Mouse (Mus musculus): ENCODE measurements at regions not wholly inside any gene's neighbourhood (a gene's known extent, or its start where the extent isn't known, plus 50 kb on each side); places are given as distances from the start of the nearest gene placed in this dataset.

DNA sequence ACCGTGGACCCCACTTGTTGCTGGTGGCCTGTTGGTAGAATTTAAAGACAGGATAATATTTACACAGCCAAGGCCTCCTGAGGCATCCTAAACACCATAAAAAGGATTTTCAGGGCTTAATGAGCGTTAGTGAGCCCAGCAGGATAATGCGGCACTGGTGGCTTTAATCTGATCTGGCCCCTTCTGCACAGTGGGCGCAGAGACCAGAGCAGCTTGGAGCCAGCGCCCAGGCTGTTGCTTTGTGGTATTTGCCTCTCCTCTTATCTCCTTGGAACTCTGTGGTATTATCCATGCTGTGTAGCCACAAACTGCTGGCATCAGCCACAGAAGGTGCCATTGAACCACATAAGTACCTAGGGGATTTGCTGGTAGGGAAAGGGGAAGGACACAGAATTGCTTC, 90.1 kb downstream of the Gm26897 start:
- H3K9me3 ChIP-seq (ENCODE audit: control insufficient read depth, low read length), result no peaks in the 10 kb centered on the region
- H3K4me1 ChIP-seq (ENCODE audit: control insufficient read depth), result no peaks in the 10 kb centered on the region
- H3K27me3 ChIP-seq (ENCODE audit: control insufficient read depth), result no peaks in the 10 kb centered on the region
- H3K4me3 ChIP-seq (replicated peaks), result no peak overlapping the region
- TF ChIP-seq GATA1 (IDR thresholded peaks at IDR 0.05; ENCODE audit: low read length) (no peak), TAL1 (IDR thresholded peaks at IDR 0.05; ENCODE audit: low read length) (no peak)
- H3K36me3 ChIP-seq (ENCODE audit: control insufficient read depth), result no peaks in the 10 kb centered on the region

DNA sequence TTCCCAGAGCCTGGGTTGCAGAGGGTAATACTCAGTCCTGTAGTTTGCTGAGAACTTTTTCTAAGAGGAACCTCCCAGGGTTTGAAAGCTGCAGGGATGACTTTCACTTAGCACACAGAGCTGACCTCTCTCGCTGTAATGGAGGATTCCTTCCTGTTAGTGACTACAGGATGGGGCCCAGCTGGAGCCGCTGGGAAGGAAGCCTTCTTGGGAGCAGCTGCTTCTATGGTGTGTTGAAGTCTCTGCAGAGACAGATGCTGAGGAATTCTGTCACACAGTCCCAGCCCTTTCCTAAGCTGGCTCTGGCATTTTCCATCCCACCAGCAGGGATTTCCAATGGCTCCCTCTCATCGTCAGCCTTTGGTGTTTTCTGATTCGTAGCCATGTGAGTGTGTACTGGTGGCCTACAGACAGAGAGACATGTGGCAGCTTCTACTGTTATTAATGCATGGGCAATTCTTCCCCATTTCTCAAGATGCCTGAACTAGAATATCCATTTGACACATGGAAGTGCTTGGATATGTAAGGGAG, 90.9 kb downstream of the Gm26897 start:
- Histone ChIP-seq H3K9me3 (ENCODE audit: control insufficient read depth, low read length) (peaks cover 3% of the 10 kb centered on the region; the same call in 1 of the 2 replicates), H3K27me3 (ENCODE audit: control insufficient read depth) (no peaks in the 10 kb centered on the region), H3K4me1 (ENCODE audit: control insufficient read depth) (no peaks in the 10 kb centered on the region), H3K36me3 (ENCODE audit: control insufficient read depth) (no peaks in the 10 kb centered on the region), H3K4me3 (replicated peaks) (no peak overlapping the region)
- TF ChIP-seq TAL1 (IDR thresholded peaks at IDR 0.05; ENCODE audit: low read length) (no peak), GATA1 (IDR thresholded peaks at IDR 0.05; ENCODE audit: low read length) (no peak)

DNA sequence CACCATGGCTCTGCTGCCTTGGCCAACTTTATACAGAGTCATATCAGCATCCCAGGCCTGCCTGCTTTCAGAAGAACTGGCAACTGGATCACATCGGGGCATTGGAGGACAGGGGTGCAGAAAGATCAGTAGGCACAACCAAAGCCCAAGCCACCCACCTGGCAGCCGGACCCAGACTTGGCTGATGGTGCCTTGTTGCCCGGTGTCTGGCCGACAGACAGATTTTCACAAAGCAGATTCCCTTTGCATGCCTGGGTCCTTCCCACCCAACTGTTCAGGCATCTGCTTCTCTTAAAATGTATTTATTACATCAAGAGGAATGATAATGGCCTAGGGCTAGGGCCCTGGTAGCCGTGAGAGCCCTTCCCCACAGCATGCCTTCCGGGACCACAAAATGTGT, 96.2 kb downstream of the Gm26897 start:
- H3K27me3 ChIP-seq (ENCODE audit: control insufficient read depth), result no peaks in the 10 kb centered on the region
- no peak overlapping the region for H3K4me3 ChIP-seq (replicated peaks)
- peaks cover 10% of the 10 kb centered on the region; the same call in 1 of the 2 replicates for H3K9me3 ChIP-seq (ENCODE audit: control insufficient read depth, low read length)
- TF ChIP-seq GATA1 (IDR thresholded peaks at IDR 0.05; ENCODE audit: low read length) (no peak), TAL1 (IDR thresholded peaks at IDR 0.05; ENCODE audit: low read length) (no peak)
- no peaks in the 10 kb centered on the region for H3K36me3 ChIP-seq (ENCODE audit: control insufficient read depth)
- no peaks in the 10 kb centered on the region for H3K4me1 ChIP-seq (ENCODE audit: control insufficient read depth)

DNA sequence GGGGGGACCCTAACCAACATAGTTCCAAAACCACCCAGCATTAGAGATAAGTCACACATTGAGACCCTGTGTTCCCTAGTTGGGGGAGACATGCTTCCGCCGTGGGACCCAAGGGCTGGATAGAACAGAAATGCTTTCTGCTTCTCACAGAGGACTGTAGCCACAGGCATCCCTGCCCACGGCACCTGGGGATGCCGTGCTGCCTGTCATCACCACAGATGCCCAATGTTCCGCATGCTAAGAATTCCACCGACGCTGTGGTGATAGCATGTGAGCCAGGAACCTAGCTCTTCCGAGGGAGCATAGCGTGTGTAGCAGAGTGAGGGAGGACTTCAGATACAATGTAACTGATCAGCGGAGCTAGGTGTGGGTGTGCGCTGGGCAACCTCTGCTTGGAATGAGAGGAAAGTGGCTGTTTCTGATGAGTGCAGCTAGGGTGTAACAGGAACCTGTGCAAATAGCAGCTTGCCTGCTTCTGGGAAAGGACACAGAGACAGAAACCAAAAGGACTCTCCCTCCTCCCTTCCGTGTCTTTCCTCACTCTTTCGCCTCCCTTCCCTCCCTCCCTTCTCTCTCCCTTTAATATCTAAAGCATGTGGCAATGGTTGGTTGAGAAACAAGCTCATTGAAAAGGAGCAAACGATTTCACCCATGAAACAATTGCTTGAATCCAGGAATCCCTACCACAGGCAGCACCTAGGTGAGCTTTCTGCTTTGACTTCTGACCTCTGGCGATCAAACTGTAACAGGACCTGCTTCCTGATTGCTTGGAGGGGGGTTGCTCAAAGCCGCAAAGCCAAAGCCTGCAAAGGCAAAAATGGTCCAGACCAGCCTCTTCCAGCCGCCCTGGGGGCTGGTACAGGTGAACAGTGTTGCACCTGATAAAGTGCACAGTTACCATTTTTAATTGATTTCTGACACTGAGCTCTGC, 102.3 kb downstream of the Gm26897 start:
- H3K4me3 ChIP-seq (replicated peaks), result no peak overlapping the region
- no peak for TF ChIP-seq TAL1 (IDR thresholded peaks at IDR 0.05; ENCODE audit: low read length)
- no peak for TF ChIP-seq GATA1 (IDR thresholded peaks at IDR 0.05; ENCODE audit: low read length)

GRCm38 (mm10) chr5:111836668-111837234, 103.0 kb downstream of the Gm26897 start:
- Histone ChIP-seq H3K4me1 (ENCODE audit: control insufficient read depth) (no peaks in the 10 kb centered on the region), H3K9me3 (ENCODE audit: control insufficient read depth, low read length) (0 out of 2 replicates have a peak, but pooled peaks cover under 1% of the 10 kb centered on the region), H3K4me3 (replicated peaks) (no peak overlapping the region), H3K27me3 (ENCODE audit: control insufficient read depth) (no peaks in the 10 kb centered on the region), H3K36me3 (ENCODE audit: control insufficient read depth) (no peaks in the 10 kb centered on the region)
- TF ChIP-seq TAL1 (IDR thresholded peaks at IDR 0.05; ENCODE audit: low read length), result no peak
- TF ChIP-seq GATA1 (IDR thresholded peaks at IDR 0.05; ENCODE audit: low read length), result no peak

More for the DNA sequence above, 102.3 kb downstream of the Gm26897 start:
- Histone ChIP-seq H3K36me3 (ENCODE audit: control insufficient read depth) (no peaks in the 10 kb centered on the region), H3K9me3 (ENCODE audit: control insufficient read depth, low read length) (peaks cover 2% of the 10 kb centered on the region; the same call in 1 of the 2 replicates), H3K4me1 (ENCODE audit: control insufficient read depth) (no peaks in the 10 kb centered on the region), H3K27me3 (ENCODE audit: control insufficient read depth) (no peaks in the 10 kb centered on the region)

DNA sequence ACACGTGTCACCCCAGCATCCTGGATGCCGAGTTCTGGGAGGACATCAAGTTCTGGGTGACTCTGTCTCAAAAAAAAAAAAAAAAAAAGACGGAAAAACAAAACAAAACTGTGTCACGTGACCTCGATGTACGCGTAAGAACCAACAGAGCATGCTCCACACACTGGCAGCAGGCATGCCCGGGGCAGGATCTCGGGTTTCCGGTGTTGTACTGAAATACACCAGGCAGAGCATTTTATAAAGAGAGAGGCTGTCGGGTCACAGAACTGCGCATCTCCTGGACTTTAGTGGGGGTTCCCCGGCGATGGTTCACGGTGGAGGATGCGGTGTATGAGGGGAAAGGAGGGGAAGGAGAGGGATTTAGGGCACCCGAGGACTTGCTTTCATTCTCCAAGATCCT, 108.7 kb downstream of the Gm26897 start:
- TF ChIP-seq GATA1 (IDR thresholded peaks at IDR 0.05; ENCODE audit: low read length), result no peak
- TF ChIP-seq TAL1 (IDR thresholded peaks at IDR 0.05; ENCODE audit: low read length), result no peak

GRCm38 (mm10) chr5:111843622-111844239, 110.0 kb downstream of the Gm26897 start:
- no peaks in the 10 kb centered on the region for H3K27me3 ChIP-seq (ENCODE audit: control insufficient read depth)
- TF ChIP-seq GATA1 (IDR thresholded peaks at IDR 0.05; ENCODE audit: low read length), result no peak
- no peak for TF ChIP-seq TAL1 (IDR thresholded peaks at IDR 0.05; ENCODE audit: low read length)

More for the DNA sequence above, 108.7 kb downstream of the Gm26897 start:
- H3K4me1 ChIP-seq (ENCODE audit: control insufficient read depth), result no peaks in the 10 kb centered on the region
- H3K4me3 ChIP-seq (replicated peaks), result no peak overlapping the region
- no peaks in the 10 kb centered on the region for H3K9me3 ChIP-seq (ENCODE audit: control insufficient read depth, low read length)
- no peaks in the 10 kb centered on the region for H3K36me3 ChIP-seq (ENCODE audit: control insufficient read depth)
- no peaks in the 10 kb centered on the region for H3K27me3 ChIP-seq (ENCODE audit: control insufficient read depth)

GRCm38 (mm10) chr5:111844528-111844927, 110.8 kb downstream of the Gm26897 start:
- H3K27me3 ChIP-seq (ENCODE audit: control insufficient read depth), result no peaks in the 10 kb centered on the region
- H3K9me3 ChIP-seq (ENCODE audit: control insufficient read depth, low read length), result peaks cover 7% of the 10 kb centered on the region
- TF ChIP-seq TAL1 (IDR thresholded peaks at IDR 0.05; ENCODE audit: low read length) (no peak), GATA1 (IDR thresholded peaks at IDR 0.05; ENCODE audit: low read length) (no peak)
- H3K4me1 ChIP-seq (ENCODE audit: control insufficient read depth), result no peaks in the 10 kb centered on the region
- H3K4me3 ChIP-seq (replicated peaks), result no peak overlapping the region
- no peaks in the 10 kb centered on the region for H3K36me3 ChIP-seq (ENCODE audit: control insufficient read depth)

More at GRCm38 (mm10) chr5:111843622-111844239, 110.0 kb downstream of the Gm26897 start:
- Histone ChIP-seq H3K9me3 (ENCODE audit: control insufficient read depth, low read length) (peaks cover 3% of the 10 kb centered on the region), H3K4me3 (replicated peaks) (no peak overlapping the region), H3K36me3 (ENCODE audit: control insufficient read depth) (no peaks in the 10 kb centered on the region), H3K4me1 (ENCODE audit: control insufficient read depth) (no peaks in the 10 kb centered on the region)

- Histone ChIP-seq H3K4me3 (replicated peaks) (no peak overlapping the region), H3K27me3 (ENCODE audit: control insufficient read depth) (no peaks in the 10 kb centered on the region), H3K36me3 (ENCODE audit: control insufficient read depth) (no peaks in the 10 kb centered on the region), H3K4me1 (ENCODE audit: control insufficient read depth) (no peaks in the 10 kb centered on the region), H3K9me3 (ENCODE audit: control insufficient read depth, low read length) (peaks cover 7% of the 10 kb centered on the region)
- TF ChIP-seq TAL1 (IDR thresholded peaks at IDR 0.05; ENCODE audit: low read length), result no peak
- TF ChIP-seq GATA1 (IDR thresholded peaks at IDR 0.05; ENCODE audit: low read length), result no peak
Measured at GRCm38 (mm10) chr5:111848917-111849316, 115.2 kb downstream of the Gm26897 start.

All from erythroblast, embryonic 14.5 days (primary cell).